Mouse (Mus musculus) heart, embryonic 13.5 days (tissue): ENCODE data around the gene Adipor1. TPM values are rescaled to one million over a fixed set of nuclear protein-coding genes. Genes with fewer than 3 reads are reported as not detected.

Experiments
- ATAC-seq: fragments of 200-750 bp; cut with Nextera tagmentation; 2 replicates; pipeline ENCODE4 v1.8.0; 2017; ENCODE audit warnings: moderate TSS enrichment; ENCODE audit not compliant: insufficient number of reproducible peaks, low FRiP score, low TSS enrichment; ENCODE audit errors: extremely low read depth
- H3K27ac ChIP-seq: fragments of 300-500 bp; sonication (generic); replicated peaks from 2 replicates; pipeline ENCODE4 v1.5.1; 2015; ENCODE audit warnings: moderate library complexity, mild to moderate bottlenecking, inconsistent platforms
- H3K27me3 ChIP-seq: fragments of 300-500 bp; sonication (generic); replicated peaks from 2 replicates; pipeline ENCODE4 v1.6.1; 2015; ENCODE audit warnings: mild to moderate bottlenecking, inconsistent platforms
- H3K36me3 ChIP-seq: fragments of 300-500 bp; sonication (generic); 2 replicates; pipeline ENCODE4 v1.6.1; 2015; ENCODE audit warnings: mild to moderate bottlenecking, inconsistent platforms
- H3K4me1 ChIP-seq: fragments of 300-500 bp; sonication (generic); 2 replicates; pipeline ENCODE4 v1.6.1; 2015; ENCODE audit warnings: inconsistent platforms
- H3K4me2 ChIP-seq: fragments of 300-500 bp; sonication (generic); 2 replicates; pipeline ENCODE4 v1.6.1; 2015; ENCODE audit warnings: inconsistent platforms, mild to moderate bottlenecking, moderate library complexity
- H3K4me3 ChIP-seq: fragments of 300-500 bp; sonication (generic); 2 replicates; pipeline ENCODE4 v1.5.1; 2015; ENCODE audit warnings: moderate library complexity, mild to moderate bottlenecking, inconsistent platforms
- H3K9ac ChIP-seq: fragments of 300-500 bp; sonication (generic); 2 replicates; pipeline ENCODE4 v1.6.1; 2015; ENCODE audit warnings: inconsistent platforms, mild to moderate bottlenecking, moderate library complexity
- H3K9me3 ChIP-seq: fragments of 300-500 bp; sonication (generic); 2 replicates; pipeline ENCODE4 v1.6.1; 2016; ENCODE audit warnings: inconsistent platforms
- WGBS: fragments of 180-500 bp; shearing (Covaris S2); methylation state at CpG from one replicate; pipeline ENCODE4 v1.1.7; 2015; ENCODE audit warnings: mixed read lengths; 5-methylcytosine and 5-hydroxymethylcytosine counted together
- polyA plus RNA-seq: library from polyadenylated mRNA; unstranded; fragments of >200 nt; fragmentation: Nextera tagmentation; extraction: Ambion mirVana; gene quantifications from 2 replicates; pipeline ENCODE4 v1.2.1, GENCODE M21; 2015

The Adipor1 gene
- polyA plus RNA-seq, 1 experiment from 2014 or later, result 133 TPM

DNA sequence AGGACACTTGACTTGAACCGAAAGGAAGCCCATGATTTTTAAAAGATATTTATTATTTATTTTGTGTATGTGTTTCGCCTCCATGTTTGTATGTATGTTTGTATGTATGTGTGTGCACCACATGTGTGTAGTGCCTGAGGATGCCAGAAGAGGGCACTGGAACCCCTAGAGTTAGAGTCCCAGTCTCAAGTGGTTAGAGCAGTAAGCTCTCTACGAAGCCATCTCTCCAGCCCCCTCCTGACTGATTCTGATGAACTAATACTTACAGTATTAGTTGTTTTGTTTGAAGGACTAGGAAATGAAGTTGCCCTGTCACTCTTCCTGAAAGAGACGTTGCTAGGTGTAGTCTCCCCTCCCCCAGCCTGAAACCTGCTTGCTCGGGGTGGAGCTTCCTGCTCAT lies 15.4 kb upstream of the Adipor1 start:
- 56% methylated on average over 5 of the region's 5 CpGs for WGBS
- no peaks in the 10 kb centered on the region; the same call in 1 of the 2 replicates for H3K27me3 ChIP-seq
- H3K4me2 ChIP-seq, result no peak overlapping the region
- H3K27ac ChIP-seq, result no peak overlapping the region
- no peak for ATAC-seq
- H3K9ac ChIP-seq, result no peak overlapping the region
- no peaks in the 10 kb centered on the region for H3K36me3 ChIP-seq
- H3K4me3 ChIP-seq, result no peak overlapping the region
- 0 out of 2 replicates have a peak, but pooled peaks cover 3% of the 10 kb centered on the region for H3K9me3 ChIP-seq
- no peaks in the 10 kb centered on the region for H3K4me1 ChIP-seq

GRCm38 (mm10) chr1:134405509-134406413 lies 9.4 kb upstream of the Adipor1 start, which contains the start of gene Cyb5r1:
Gene Cyb5r1, plus strand, starts transcription at chr1:134405559.
- no peaks in the 10 kb centered on the region for H3K27me3 ChIP-seq
- peak within 1 kb of the TSS; percentile 92 for H3K9ac ChIP-seq
- peaks cover 36% of the 10 kb centered on the region for H3K36me3 ChIP-seq
- no peaks in the 10 kb centered on the region for H3K9me3 ChIP-seq
- peak within 1 kb of the TSS; percentile 93 for H3K4me2 ChIP-seq
- ATAC-seq, result peak; percentile 93
- peaks cover 11% of the 10 kb centered on the region for H3K4me1 ChIP-seq
- H3K27ac ChIP-seq, result peak within 1 kb of the TSS; percentile 76
- H3K4me3 ChIP-seq, result peak within 1 kb of the TSS; percentile 90
- under 1% methylated on average over 43 of the region's 43 CpGs for WGBS

DNA sequence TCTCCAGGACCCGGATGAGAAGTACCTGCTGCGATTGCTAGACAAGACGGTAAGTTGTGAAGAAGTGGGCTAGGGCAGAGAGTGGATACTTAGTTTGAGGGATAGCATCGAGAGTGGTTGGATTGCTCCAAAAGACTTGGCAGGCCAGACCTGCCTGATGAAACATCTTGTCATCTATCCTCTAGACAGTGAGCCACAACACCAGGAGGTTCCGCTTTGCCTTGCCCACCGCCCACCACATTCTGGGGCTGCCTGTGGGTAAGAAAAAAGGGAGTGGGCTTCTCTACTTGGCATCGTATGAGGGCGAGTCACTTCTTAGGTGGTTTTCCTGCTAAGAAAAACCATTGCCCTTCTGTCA lies 8.8 kb upstream of the Adipor1 start:
- WGBS, result 25% methylated on average over 8 of the region's 8 CpGs
- no peak for ATAC-seq
- H3K27ac ChIP-seq, result peak overlapping the region; percentile 76

GRCm38 (mm10) chr1:134408080-134408479 lies 7.1 kb upstream of the Adipor1 start:
- 87% methylated on average over 8 of the region's 8 CpGs for WGBS
- no peak overlapping the region for H3K9ac ChIP-seq
- no peak for ATAC-seq
- H3K36me3 ChIP-seq, result peaks cover 54% of the 10 kb centered on the region
- H3K27me3 ChIP-seq, result no peaks in the 10 kb centered on the region
- no peaks in the 10 kb centered on the region; the same call in 1 of the 2 replicates for H3K9me3 ChIP-seq
- peaks cover 11% of the 10 kb centered on the region for H3K4me1 ChIP-seq
- H3K4me3 ChIP-seq, result no peak overlapping the region
- no peak overlapping the region for H3K27ac ChIP-seq
- H3K4me2 ChIP-seq, result no peak overlapping the region

More for the DNA sequence above, 8.8 kb upstream of the Adipor1 start:
- Histone ChIP-seq H3K4me1 (peaks cover 11% of the 10 kb centered on the region), H3K9ac (peak overlapping the region; percentile 92), H3K36me3 (peaks cover 42% of the 10 kb centered on the region), H3K4me3 (peak overlapping the region; percentile 90), H3K9me3 (no peaks in the 10 kb centered on the region), H3K27me3 (no peaks in the 10 kb centered on the region), H3K4me2 (peak overlapping the region; percentile 93)

DNA sequence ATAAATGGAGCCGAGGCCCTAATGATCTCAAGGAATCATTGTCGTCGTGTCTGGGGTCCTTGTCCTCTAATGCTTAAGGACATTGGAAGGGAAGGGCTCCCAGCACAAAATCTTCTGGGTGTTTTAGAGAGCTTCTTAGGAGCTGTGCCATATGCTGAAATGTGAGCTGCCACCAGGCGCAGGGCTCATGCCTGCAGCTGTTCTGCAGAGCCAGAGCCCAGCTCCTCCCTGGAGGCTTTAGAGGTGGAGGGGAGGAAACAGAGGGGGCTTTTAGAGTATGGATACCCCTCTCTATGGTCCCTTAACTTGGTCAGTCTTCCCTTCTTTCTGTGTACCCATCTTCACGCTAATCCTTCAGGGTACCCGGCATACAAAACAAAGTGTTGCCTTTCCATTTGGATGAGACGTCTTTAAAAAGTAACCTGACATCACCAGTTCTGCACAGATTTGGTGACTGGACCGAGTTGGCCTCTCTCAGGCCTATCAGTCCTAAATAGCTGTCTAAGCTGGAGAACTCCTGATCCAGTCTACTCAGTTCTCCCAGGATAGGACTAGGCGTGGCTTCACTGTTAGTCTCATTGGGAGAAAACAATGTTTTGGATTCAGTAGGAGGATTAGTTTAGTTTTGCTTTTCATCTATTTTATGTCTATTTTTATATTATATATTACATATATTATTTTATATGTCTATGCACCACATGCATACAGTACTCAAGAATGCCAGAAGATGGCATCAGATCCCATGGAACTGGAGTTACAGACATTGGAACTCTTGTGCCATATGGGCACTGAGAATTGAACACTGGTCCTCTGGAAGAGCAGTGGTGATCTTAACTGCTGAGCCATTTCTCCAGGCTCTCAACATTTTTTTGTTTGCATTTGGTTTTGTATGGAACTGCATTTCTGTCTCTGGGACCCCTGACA lies 3.2 kb upstream of the Adipor1 start:
- no peak overlapping the region for H3K4me2 ChIP-seq
- H3K4me1 ChIP-seq, result peaks cover 22% of the 10 kb centered on the region
- no peak for ATAC-seq
- no peaks in the 10 kb centered on the region for H3K27me3 ChIP-seq
- no peaks in the 10 kb centered on the region; the same call in 1 of the 2 replicates for H3K9me3 ChIP-seq
- H3K9ac ChIP-seq, result no peak overlapping the region
- H3K27ac ChIP-seq, result no peak overlapping the region
- WGBS, result 89% methylated on average over 9 of the region's 9 CpGs
- peaks cover 54% of the 10 kb centered on the region for H3K36me3 ChIP-seq
- H3K4me3 ChIP-seq, result no peak overlapping the region

DNA sequence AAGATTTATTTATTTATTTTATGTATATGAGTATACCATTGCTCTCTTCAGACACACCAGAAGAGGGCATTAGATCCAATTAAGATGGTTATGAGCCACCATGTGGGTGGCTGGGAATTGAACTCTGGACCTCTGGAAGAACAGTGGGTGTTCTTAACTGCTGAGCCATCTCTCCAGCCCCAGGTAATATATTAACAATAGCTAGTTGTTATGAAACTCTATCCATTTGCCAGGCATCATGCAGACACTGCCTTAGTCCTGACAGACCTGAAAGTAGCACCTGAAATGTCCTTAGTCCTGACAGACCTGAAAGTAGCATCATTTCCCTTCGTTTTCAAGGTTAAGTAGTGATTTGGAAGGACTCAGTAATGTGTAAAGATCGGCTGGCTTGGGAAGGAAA lies 1.1 kb upstream of the Adipor1 start:
- no peak overlapping the region for H3K4me3 ChIP-seq
- peak overlapping the region; percentile 96 for H3K9ac ChIP-seq
- peak overlapping the region; percentile 96; the same call in 1 of the 2 replicates for H3K27ac ChIP-seq
- no peaks in the 10 kb centered on the region; the same call in 1 of the 2 replicates for H3K9me3 ChIP-seq
- no peak for ATAC-seq
- no peaks in the 10 kb centered on the region for H3K27me3 ChIP-seq
- H3K4me2 ChIP-seq, result peak overlapping the region; percentile 85; the same call in 1 of the 2 replicates
- H3K36me3 ChIP-seq, result peaks cover 38% of the 10 kb centered on the region
- 42% methylated on average over 2 of the region's 2 CpGs for WGBS
- H3K4me1 ChIP-seq, result peaks cover 40% of the 10 kb centered on the region

- WGBS, result 13% methylated on average over 11 of the region's 11 CpGs
- peak overlapping the region; percentile 94 for H3K4me3 ChIP-seq
- H3K4me1 ChIP-seq, result peaks cover 46% of the 10 kb centered on the region
- peak overlapping the region; percentile 96 for H3K27ac ChIP-seq
- peak overlapping the region; percentile 96 for H3K9ac ChIP-seq
- H3K9me3 ChIP-seq, result no peaks in the 10 kb centered on the region; the same call in 1 of the 2 replicates
- H3K27me3 ChIP-seq, result no peaks in the 10 kb centered on the region
- ATAC-seq, result no peak; the same call in 1 of the 2 replicates
- peak overlapping the region; percentile 85 for H3K4me2 ChIP-seq
- peaks cover 32% of the 10 kb centered on the region for H3K36me3 ChIP-seq
These were observed 544 bp upstream of the Adipor1 start for GRCm38 (mm10) chr1:134414501-134415167.

DNA sequence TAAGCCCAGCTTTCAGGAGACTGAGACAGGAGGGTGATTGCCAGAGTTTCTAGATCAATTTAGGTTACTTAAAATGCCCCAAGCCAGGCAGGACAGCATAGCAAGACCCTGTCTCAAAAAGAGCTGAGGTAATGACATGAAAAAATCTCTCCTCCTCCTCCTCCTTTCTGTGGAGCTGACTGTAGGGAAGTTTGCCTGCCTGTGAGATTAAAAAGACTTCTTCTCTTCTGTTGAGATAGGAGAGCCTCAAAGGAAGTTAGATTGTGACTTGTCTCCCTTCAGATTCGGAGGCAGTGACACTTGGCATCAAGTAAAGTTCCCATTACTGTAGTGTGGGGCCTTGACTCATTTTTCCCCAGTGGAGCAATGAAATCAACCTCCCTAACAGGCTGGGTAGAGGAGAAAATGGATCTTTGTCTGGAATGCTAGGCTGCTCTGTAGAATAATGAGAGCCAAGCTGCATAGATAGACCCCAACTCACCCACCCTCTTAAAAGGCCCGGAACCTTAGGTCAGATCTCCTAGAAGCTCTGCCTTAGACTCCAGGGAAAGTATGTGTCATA lies 3.3 kb downstream of the Adipor1 start:
- H3K27ac ChIP-seq, result peak overlapping the region; percentile 76
- H3K4me1 ChIP-seq, result peaks cover 80% of the 10 kb centered on the region
- H3K27me3 ChIP-seq, result no peaks in the 10 kb centered on the region
- 56% methylated on average over 2 of the region's 2 CpGs for WGBS
- no peaks in the 10 kb centered on the region for H3K9me3 ChIP-seq
- H3K9ac ChIP-seq, result peak overlapping the region; percentile 65
- ATAC-seq, result no peak
- peak overlapping the region; percentile 85 for H3K4me2 ChIP-seq
- H3K4me3 ChIP-seq, result peak overlapping the region; percentile 94; the same call in 1 of the 2 replicates
- peaks cover 11% of the 10 kb centered on the region for H3K36me3 ChIP-seq

- Histone ChIP-seq H3K27me3 (no peaks in the 10 kb centered on the region), H3K9ac (0 out of 2 replicates have a peak overlapping the region, but pooled peaks have one; percentile 44), H3K36me3 (peaks cover 17% of the 10 kb centered on the region), H3K4me3 (peak overlapping the region; percentile 94; the same call in 1 of the 2 replicates), H3K27ac (peak overlapping the region; percentile 76), H3K4me2 (peak overlapping the region; percentile 85), H3K4me1 (peaks cover 81% of the 10 kb centered on the region), H3K9me3 (no peaks in the 10 kb centered on the region)
- no peak for ATAC-seq
- WGBS, result 30% methylated on average over 1 of the region's 1 CpGs
These were observed 4.0 kb downstream of the Adipor1 start for GRCm38 (mm10) chr1:134419176-134419575.

DNA sequence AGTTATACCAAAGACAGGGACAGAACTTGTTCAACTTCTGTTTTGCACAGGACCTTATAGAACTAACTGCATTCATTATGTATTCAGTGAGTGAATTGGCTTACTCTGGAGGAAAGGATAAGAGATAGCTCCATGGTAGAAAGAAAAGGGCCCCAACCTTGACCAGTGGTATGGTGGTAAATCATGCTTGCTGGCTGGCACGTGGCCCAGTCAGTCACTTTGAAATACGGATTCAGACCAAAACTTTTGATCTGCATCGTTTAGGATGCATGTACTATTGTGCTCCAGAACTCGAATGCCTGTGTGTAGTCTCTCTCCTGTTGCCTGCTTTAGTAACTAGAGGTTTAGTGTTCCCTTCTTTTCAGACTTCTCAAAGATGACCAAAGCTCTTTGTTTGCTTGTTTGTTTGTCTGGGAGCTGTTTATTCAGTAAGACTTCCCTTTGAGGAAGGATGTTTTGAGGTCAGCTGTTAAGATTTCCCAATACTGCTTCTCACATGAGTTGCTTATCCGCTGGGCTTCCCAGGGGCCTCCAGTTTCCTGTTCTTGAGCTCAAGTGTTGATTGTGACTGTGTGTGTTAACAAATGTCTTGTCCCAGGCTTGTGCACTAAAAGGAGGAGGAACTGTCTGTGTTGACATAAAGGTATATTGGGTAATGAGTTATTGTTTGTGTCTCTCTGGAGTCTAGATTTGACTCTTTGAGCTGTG lies 4.7 kb downstream of the Adipor1 start:
- Histone ChIP-seq H3K27ac (peak overlapping the region; percentile 76), H3K4me3 (peak overlapping the region; percentile 17), H3K9ac (peak overlapping the region; percentile 44), H3K27me3 (no peaks in the 10 kb centered on the region), H3K9me3 (no peaks in the 10 kb centered on the region), H3K4me2 (peak overlapping the region; percentile 85), H3K4me1 (peaks cover 74% of the 10 kb centered on the region), H3K36me3 (peaks cover 25% of the 10 kb centered on the region)
- ATAC-seq, result no peak
- 43% methylated on average over 5 of the region's 5 CpGs for WGBS
